Mouse (Mus musculus) neural tube, embryonic 13.5 days (tissue): ENCODE data around the gene Apaf1. TPM values are rescaled to one million over a fixed set of nuclear protein-coding genes. Genes with fewer than 3 reads are reported as not detected.

Experiments
- ATAC-seq: fragments of 200-750 bp; cut with Nextera tagmentation; 2 replicates; pipeline ENCODE4 v1.8.0; 2017; ENCODE audit warnings: low read depth, mild to moderate bottlenecking, moderate TSS enrichment, moderate library complexity
- H3K27ac ChIP-seq: fragments of 300-500 bp; sonication (generic); replicated peaks from 2 replicates; pipeline ENCODE4 v1.5.1; 2015; ENCODE audit warnings: moderate library complexity, mild to moderate bottlenecking, inconsistent platforms
- H3K27me3 ChIP-seq: fragments of 300-500 bp; sonication (generic); 2 replicates; pipeline ENCODE4 v1.6.1; 2015; ENCODE audit warnings: mild to moderate bottlenecking, inconsistent platforms
- H3K36me3 ChIP-seq: fragments of 300-500 bp; sonication (generic); 2 replicates; pipeline ENCODE4 v1.6.1; 2015; ENCODE audit warnings: mild to moderate bottlenecking, inconsistent platforms
- H3K4me1 ChIP-seq: fragments of 300-500 bp; sonication (generic); replicated peaks from 2 replicates; pipeline ENCODE4 v1.6.1; 2015; ENCODE audit warnings: inconsistent platforms
- H3K4me2 ChIP-seq: fragments of 300-500 bp; sonication (generic); 2 replicates; pipeline ENCODE4 v1.6.1; 2015; ENCODE audit warnings: inconsistent platforms, mild to moderate bottlenecking, moderate library complexity
- H3K4me3 ChIP-seq: fragments of 300-500 bp; sonication (generic); 2 replicates; pipeline ENCODE4 v1.5.1; 2015; ENCODE audit warnings: mild to moderate bottlenecking, inconsistent platforms
- H3K9ac ChIP-seq: fragments of 300-500 bp; sonication (generic); 2 replicates; pipeline ENCODE4 v1.6.1; 2015; ENCODE audit warnings: moderate library complexity, mild to moderate bottlenecking, inconsistent platforms
- H3K9me3 ChIP-seq: fragments of 300-500 bp; sonication (generic); 2 replicates; pipeline ENCODE4 v1.6.1; 2016; ENCODE audit warnings: inconsistent platforms
- WGBS: fragments of 180-500 bp; shearing (Covaris S2); methylation state at CpG from one replicate; pipeline ENCODE4 v1.1.7; 2015; 5-methylcytosine and 5-hydroxymethylcytosine counted together
- polyA plus RNA-seq: library from polyadenylated mRNA; unstranded; fragments of >200 nt; fragmentation: Nextera tagmentation; extraction: Ambion mirVana; gene quantifications from 2 replicates; pipeline ENCODE4 v1.2.1, GENCODE M21; 2015

Apaf1 gene
- polyA plus RNA-seq, 1 experiment from 2014 or later: 16.2 TPM

DNA sequence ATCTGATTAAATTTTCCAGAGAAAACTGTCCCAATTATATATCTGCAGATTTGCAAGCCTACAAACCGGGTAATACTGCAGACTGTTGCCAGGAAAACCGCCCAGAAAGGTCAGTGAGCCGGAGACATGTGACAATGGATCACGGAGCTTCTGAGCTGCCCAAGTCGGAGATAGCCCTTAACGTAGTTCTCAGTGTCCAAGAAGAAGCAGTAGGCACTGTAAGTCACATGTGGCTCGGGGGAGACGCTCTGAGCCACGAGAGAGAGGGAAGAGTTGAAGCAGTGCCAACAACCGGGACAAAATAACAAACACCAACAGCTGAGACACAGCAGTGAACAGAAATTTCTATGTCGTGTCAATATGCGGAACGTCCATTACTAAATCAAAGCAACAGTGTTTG, 81.1 kb downstream of the Apaf1 start:
- no peaks in the 10 kb centered on the region for H3K4me1 ChIP-seq
- no peaks in the 10 kb centered on the region for H3K27me3 ChIP-seq
- peaks cover 18% of the 10 kb centered on the region for H3K36me3 ChIP-seq
- no peaks in the 10 kb centered on the region for H3K9me3 ChIP-seq
- no peak overlapping the region for H3K9ac ChIP-seq
- ATAC-seq: no peak
- WGBS: 63% methylated on average over 13 of the region's 13 CpGs
- H3K4me2 ChIP-seq: no peak overlapping the region
- no peak overlapping the region for H3K27ac ChIP-seq
- no peak overlapping the region for H3K4me3 ChIP-seq

DNA sequence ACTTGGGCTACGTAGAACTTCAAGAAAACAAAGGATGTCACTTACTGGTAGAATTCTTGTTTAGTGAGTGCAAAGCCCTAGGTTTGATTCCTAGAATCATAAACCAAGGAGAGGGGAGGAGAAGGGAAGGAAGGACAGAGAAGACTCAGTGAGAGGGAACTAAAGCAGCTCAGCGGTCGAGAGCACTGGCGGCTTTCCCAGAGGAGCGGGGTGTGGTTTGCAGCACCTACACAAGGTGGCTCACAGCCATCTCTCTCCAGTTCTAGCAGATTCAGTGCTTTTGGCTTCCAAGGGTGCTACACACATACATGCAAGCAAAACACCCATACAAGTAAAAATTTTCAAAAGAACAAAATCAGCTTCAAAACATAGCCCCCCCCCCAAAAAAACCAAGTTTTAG, 82.7 kb downstream of the Apaf1 start:
- Histone ChIP-seq H3K4me1 (no peaks in the 10 kb centered on the region), H3K4me3 (no peak overlapping the region), H3K9me3 (no peaks in the 10 kb centered on the region), H3K9ac (no peak overlapping the region), H3K27ac (no peak overlapping the region), H3K36me3 (peaks cover 31% of the 10 kb centered on the region), H3K4me2 (no peak overlapping the region), H3K27me3 (no peaks in the 10 kb centered on the region)
- 87% methylated on average over 5 of the region's 5 CpGs for WGBS
- ATAC-seq: no peak

DNA sequence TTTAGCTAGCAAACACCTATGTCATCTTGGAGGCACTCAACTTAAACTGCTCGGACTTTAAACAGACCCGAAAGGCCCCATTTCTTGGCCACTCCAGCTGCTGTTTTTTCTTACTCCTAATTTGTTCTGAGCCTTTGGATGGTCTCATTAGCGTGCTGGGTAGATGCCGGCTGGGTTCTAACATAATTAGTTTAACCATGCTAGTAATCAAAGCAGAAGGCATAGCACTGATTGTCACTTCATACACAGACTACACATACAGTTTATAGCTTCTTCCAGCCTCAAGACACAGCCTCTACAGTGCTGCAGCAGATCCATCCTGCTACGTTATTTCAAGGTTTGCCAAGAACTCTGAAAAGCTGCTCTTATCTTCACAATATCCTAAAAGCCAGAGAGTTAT, 88.7 kb downstream of the Apaf1 start:
- Histone ChIP-seq H3K9me3 (no peaks in the 10 kb centered on the region), H3K9ac (no peak overlapping the region), H3K4me3 (no peak overlapping the region), H3K27ac (no peak overlapping the region), H3K4me2 (no peak overlapping the region), H3K36me3 (peaks cover 48% of the 10 kb centered on the region), H3K4me1 (no peaks in the 10 kb centered on the region), H3K27me3 (no peaks in the 10 kb centered on the region)
- WGBS: 83% methylated on average over 5 of the region's 5 CpGs
- no peak for ATAC-seq

DNA sequence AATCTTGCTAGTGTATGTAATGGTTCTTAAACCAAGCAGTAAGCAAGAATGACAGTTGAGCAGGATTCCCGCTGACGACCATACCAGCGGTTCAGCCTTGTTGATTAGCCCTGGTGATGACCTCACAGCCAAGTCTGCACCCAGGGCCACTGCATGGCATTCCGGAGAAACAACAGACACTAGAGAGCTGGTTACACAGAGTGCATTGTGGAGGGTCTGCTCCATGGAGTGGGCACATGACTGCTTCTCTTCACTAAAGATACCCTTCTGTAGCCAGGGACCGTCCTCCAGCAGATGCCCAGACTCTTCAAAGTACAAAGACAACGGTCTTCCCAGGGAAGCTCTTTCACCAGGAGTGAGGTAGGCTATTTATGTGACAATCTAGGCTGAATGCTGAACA, 90.3 kb downstream of the Apaf1 start:
- WGBS: 88% methylated on average over 6 of the region's 6 CpGs
- ATAC-seq: no peak
- H3K27ac ChIP-seq: no peak overlapping the region
- H3K36me3 ChIP-seq: peaks cover 48% of the 10 kb centered on the region
- H3K4me1 ChIP-seq: no peaks in the 10 kb centered on the region
- no peak overlapping the region for H3K9ac ChIP-seq
- no peaks in the 10 kb centered on the region for H3K9me3 ChIP-seq
- no peaks in the 10 kb centered on the region for H3K27me3 ChIP-seq
- no peak overlapping the region for H3K4me2 ChIP-seq
- no peak overlapping the region for H3K4me3 ChIP-seq

DNA sequence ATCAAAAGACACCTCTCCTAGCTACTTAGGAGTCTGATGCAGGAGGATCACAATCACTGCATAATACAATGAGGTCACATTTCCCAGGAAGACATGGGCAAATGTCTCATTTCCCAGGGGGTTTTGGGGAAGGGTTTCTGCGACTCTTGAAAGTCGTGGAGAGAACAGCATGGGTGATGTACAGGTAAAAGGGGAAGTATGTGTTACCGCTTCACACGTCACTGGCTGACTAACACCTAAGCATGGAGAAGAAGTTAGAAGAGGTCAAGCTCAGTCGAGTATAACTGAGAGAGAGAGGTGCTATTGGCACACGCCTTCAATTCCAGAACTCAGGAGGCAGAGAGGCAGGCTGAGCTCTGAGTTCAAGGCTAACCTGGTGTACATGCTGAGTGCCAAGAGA, 92.2 kb downstream of the Apaf1 start:
- Histone ChIP-seq H3K4me3 (no peak overlapping the region), H3K27me3 (no peaks in the 10 kb centered on the region), H3K9me3 (no peaks in the 10 kb centered on the region), H3K9ac (no peak overlapping the region), H3K27ac (no peak overlapping the region), H3K4me2 (no peak overlapping the region), H3K36me3 (peaks cover 31% of the 10 kb centered on the region), H3K4me1 (no peaks in the 10 kb centered on the region)
- 91% methylated on average over 6 of the region's 6 CpGs for WGBS
- no peak for ATAC-seq

DNA sequence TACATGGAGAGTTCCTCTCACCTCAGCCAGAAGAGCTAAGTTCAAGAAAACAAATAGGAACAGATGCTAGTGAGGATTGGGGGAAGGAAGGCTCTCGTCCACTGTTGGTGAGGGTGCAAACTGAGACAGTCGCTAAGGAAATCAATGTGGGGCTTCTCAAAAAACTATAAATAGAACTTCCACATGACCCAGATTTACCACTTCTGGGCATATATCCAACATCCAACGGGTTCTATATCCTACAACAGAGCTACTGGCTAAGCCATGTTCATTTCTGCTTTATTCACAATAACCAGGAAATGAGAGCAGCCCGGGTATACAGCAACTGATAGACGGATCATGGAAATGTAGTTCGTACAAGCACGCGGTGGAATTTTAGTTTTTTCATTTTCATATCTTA, 99.5 kb downstream of the Apaf1 start:
- Histone ChIP-seq H3K27ac (no peak overlapping the region), H3K27me3 (no peaks in the 10 kb centered on the region), H3K9ac (no peak overlapping the region), H3K4me2 (no peak overlapping the region), H3K4me3 (no peak overlapping the region), H3K9me3 (no peaks in the 10 kb centered on the region), H3K4me1 (0 out of 2 replicates have a peak, but pooled peaks cover 6% of the 10 kb centered on the region), H3K36me3 (no peaks in the 10 kb centered on the region)
- ATAC-seq: no peak
- WGBS: 85% methylated on average over 8 of the region's 8 CpGs

DNA sequence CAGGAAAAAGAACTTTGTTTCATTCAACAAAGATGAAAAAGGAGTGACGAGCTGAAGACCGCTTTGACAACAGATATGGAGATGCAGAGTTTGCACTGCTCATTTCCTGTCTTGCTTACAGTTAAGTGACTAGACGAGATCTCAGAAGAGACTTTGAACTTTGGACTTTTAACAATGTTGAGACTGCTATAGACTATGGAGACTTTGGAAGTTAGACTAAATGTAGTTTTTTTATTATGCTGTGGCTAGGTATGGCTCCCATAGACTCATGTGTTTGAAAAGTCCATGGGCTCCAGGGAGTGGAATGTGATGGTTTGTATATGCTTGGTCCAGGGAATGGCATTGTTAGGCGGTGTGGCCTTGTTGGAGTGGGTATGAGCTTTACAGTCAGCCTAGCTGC, 100.8 kb downstream of the Apaf1 start:
- H3K4me2 ChIP-seq: no peak overlapping the region
- no peak overlapping the region for H3K4me3 ChIP-seq
- no peaks in the 10 kb centered on the region for H3K9me3 ChIP-seq
- no peaks in the 10 kb centered on the region for H3K27me3 ChIP-seq
- H3K4me1 ChIP-seq: 0 out of 2 replicates have a peak, but pooled peaks cover 6% of the 10 kb centered on the region
- no peak overlapping the region for H3K9ac ChIP-seq
- ATAC-seq: no peak
- 92% methylated on average over 4 of the region's 4 CpGs for WGBS
- H3K27ac ChIP-seq: no peak overlapping the region
- H3K36me3 ChIP-seq: no peaks in the 10 kb centered on the region

DNA sequence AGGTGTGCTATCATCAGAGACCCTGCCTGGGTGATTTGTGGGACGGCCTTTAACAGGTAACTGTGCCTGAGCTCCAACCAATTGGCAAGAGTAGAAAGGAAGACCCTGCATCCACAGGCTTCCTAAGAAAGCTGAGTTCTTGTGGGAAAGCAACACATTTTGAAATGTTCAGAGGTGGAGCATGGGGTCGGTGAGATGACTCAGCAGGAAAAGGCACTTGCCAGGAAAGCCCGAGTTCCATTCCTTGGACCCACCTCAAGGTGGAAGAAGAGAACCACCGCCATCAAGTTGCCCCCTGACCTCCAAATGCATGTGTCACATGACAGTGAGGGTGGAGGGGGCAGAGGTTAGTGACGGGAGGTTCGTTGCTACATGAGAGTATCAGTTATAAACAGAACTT, 108.1 kb downstream of the Apaf1 start:
- no peak for ATAC-seq
- Histone ChIP-seq H3K27ac (no peak overlapping the region), H3K9me3 (no peaks in the 10 kb centered on the region), H3K36me3 (no peaks in the 10 kb centered on the region), H3K4me1 (peaks cover 13% of the 10 kb centered on the region), H3K27me3 (peaks cover 8% of the 10 kb centered on the region), H3K9ac (no peak overlapping the region), H3K4me2 (no peak overlapping the region), H3K4me3 (no peak overlapping the region)
- 89% methylated on average over 6 of the region's 6 CpGs for WGBS

DNA sequence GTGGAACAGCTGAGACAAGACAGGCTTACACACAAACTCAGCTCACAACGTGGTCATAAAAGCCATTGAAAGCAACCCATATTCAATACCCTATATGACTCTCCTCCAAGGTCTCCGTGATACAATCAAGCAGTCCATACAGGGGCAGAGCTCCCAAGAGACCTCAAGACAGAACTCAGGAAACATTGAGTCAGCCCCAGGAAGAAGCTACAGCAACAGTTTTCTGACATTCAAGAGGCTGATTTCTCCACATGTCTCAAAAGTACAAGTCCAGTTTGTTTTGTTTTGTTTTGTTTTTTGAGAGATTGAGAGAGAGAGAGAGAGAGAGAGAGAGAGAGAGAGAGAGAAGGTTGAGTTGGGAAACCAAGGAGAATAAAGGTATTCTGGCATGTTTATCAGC, 108.5 kb downstream of the Apaf1 start:
- no peak overlapping the region for H3K27ac ChIP-seq
- no peak for ATAC-seq
- H3K4me2 ChIP-seq: no peak overlapping the region
- H3K4me1 ChIP-seq: peaks cover 17% of the 10 kb centered on the region
- H3K27me3 ChIP-seq: peaks cover 12% of the 10 kb centered on the region
- no peaks in the 10 kb centered on the region for H3K9me3 ChIP-seq
- H3K9ac ChIP-seq: no peak overlapping the region
- WGBS: 71% methylated on average over 2 of the region's 2 CpGs
- H3K36me3 ChIP-seq: no peaks in the 10 kb centered on the region
- no peak overlapping the region for H3K4me3 ChIP-seq

DNA sequence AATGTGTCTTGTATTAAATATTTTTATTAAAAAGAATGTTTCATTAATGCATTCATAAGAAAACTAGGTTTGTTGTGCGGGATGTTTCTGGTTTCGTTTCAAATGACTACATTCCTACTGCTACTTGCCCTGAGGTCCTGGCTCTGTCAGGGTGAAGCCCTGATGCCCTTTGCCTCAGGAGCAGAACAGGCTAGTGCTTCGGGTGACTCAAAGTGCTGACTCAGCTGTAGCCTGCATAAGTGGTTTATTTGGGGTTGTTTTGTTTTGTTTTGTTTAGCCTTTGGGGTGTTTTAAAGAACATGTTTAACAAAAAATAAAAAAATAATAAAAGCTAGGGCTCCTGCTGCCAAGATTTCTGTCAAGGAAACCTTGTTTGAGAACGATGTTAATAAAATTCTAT, 112.0 kb downstream of the Apaf1 start:
- no peaks in the 10 kb centered on the region for H3K9me3 ChIP-seq
- no peaks in the 10 kb centered on the region for H3K36me3 ChIP-seq
- H3K27me3 ChIP-seq: peaks cover 46% of the 10 kb centered on the region
- 35% methylated on average over 4 of the region's 4 CpGs for WGBS
- H3K9ac ChIP-seq: no peak overlapping the region
- no peak for ATAC-seq
- no peak overlapping the region for H3K27ac ChIP-seq
- H3K4me2 ChIP-seq: no peak overlapping the region
- H3K4me3 ChIP-seq: no peak overlapping the region
- peaks cover 23% of the 10 kb centered on the region for H3K4me1 ChIP-seq

DNA sequence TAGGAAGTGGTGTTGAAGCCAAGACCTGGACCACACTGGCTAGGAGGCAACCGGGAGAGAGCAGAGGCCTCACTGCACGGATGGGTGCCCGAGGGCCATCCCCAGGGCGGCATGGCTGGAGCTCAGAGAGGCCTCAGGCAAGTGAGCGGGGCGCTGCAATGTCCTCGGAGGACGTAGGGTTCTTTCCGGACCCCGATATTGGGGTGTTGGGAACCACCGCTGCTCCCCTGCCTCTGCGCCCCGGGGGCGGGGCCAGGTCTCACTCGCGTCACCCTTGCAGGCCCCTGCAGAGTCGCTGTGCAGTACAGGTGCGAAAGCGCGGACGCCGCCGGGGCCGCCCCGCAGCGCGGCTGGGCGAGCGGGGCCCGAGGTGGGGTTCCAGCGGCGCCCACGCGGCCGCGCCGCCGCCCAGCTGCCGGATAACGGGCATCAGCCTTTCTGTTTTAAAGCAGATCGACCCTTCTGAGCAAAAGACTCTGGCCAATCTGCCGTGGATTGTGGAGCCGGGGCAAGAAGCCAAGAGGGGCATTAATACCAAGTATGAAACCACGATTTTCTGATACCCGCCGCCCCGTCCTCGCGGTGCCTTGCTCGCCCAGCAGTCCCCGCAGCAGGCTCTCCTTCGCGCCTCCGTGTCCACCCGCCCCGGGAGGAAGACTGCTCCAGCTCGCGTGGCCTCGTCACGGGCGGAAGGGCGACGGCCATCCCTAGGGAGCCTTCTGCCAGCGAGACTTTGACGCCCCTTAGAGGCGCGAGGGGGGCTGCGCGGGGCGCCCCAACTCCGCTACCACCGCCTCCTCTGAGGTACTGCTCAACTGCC, 113.0 kb downstream of the Apaf1 start:
- 3% methylated on average over 71 of the region's 72 CpGs for WGBS
- H3K9ac ChIP-seq: peak overlapping the region; percentile 67
- peaks cover 23% of the 10 kb centered on the region for H3K4me1 ChIP-seq
- H3K36me3 ChIP-seq: no peaks in the 10 kb centered on the region
- peaks cover 50% of the 10 kb centered on the region for H3K27me3 ChIP-seq
- ATAC-seq: peak; percentile 52
- peak overlapping the region; percentile 43 for H3K4me3 ChIP-seq
- no peaks in the 10 kb centered on the region for H3K9me3 ChIP-seq
- no peak overlapping the region for H3K27ac ChIP-seq
- H3K4me2 ChIP-seq: peak overlapping the region; percentile 85

DNA sequence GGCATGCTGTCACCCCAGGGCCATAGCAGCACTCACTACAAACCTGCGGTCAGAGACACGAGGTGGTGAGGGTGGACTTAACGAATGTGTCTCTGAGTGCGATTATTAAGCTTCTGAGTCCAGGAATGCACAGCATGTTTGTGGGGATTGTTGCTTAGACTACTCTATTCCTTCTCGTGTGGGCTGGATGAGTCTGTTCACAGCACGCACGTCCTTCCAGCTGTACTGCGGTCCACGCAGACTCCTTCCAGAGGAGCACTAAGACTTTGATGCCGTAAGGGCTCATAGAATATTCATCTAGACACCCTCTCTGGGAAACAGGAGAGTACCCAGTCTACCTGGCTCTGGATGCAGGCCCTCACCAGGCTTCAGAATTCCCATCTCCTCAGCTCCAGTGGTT, 114.3 kb downstream of the Apaf1 start:
- no peak overlapping the region for H3K4me3 ChIP-seq
- H3K4me1 ChIP-seq: peaks cover 23% of the 10 kb centered on the region
- 93% methylated on average over 10 of the region's 10 CpGs for WGBS
- H3K4me2 ChIP-seq: no peak overlapping the region
- H3K9me3 ChIP-seq: no peaks in the 10 kb centered on the region
- no peak overlapping the region for H3K9ac ChIP-seq
- H3K36me3 ChIP-seq: no peaks in the 10 kb centered on the region
- H3K27me3 ChIP-seq: peaks cover 50% of the 10 kb centered on the region
- ATAC-seq: no peak
- no peak overlapping the region for H3K27ac ChIP-seq

DNA sequence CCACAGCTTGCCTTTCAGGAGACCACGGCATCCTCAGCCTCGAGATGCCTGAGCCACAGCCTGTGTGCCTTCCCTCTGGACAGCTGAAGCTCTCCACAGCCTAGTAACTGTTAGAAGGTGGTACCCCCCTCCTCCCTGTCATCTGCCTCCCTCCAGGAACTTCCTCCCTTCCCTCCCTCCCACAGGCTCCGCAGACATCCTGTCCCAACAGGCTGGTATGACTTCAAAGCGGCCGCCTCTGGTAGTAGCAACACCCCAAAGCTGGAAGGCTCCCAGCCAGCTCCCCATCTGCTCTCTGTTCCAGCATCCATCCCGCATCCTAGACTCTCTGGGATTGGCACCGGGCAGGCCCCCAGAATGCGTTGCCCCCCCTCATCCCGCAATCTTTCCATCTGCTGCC, 115.7 kb downstream of the Apaf1 start:
- no peak overlapping the region for H3K4me3 ChIP-seq
- peaks cover 23% of the 10 kb centered on the region for H3K4me1 ChIP-seq
- no peak overlapping the region for H3K9ac ChIP-seq
- H3K36me3 ChIP-seq: no peaks in the 10 kb centered on the region
- H3K4me2 ChIP-seq: no peak overlapping the region
- WGBS: 15% methylated on average over 9 of the region's 9 CpGs
- no peak overlapping the region for H3K27ac ChIP-seq
- H3K27me3 ChIP-seq: peaks cover 50% of the 10 kb centered on the region
- H3K9me3 ChIP-seq: no peaks in the 10 kb centered on the region
- no peak for ATAC-seq
